Mouse (Mus musculus) CH12.LX (cell line): ENCODE results near the gene Gprin1. TPM values are rescaled to one million over a fixed set of nuclear protein-coding genes. Genes with fewer than 3 reads are reported as not detected.

Experiments
- DNase-seq: peaks from one replicate; pipeline ENCODE4 v3.0.0-alpha.2; 2013; ENCODE audit errors: extremely low read depth
- H3K27ac ChIP-seq: 2 replicates; pipeline ENCODE4 v1.5.1; 2012; ENCODE audit warnings: low read depth, mild to moderate bottlenecking, control low read depth, moderate library complexity; ENCODE audit not compliant: insufficient read depth
- H3K27me3 ChIP-seq: replicated peaks from 2 replicates; pipeline ENCODE3; 2012; ENCODE audit warnings: inconsistent platforms
- H3K36me3 ChIP-seq, 2 experiments: replicated peaks in 1 of 2; 2 replicates each; pipeline versions ENCODE3 to v1.6.1; 2012; ENCODE audit warnings: inconsistent platforms in 1 of 2, low read length in 1 of 2, mild to moderate bottlenecking in 1 of 2, mixed read lengths in 1 of 2, moderate library complexity in 1 of 2; ENCODE audit not compliant: control insufficient read depth in 1 of 2, insufficient read depth in 1 of 2
- H3K4me1 ChIP-seq, 2 experiments: 2 replicates each; pipeline ENCODE4 v1.6.1; 2012; ENCODE audit warnings: inconsistent platforms in 1 of 2, moderate library complexity in 1 of 2; ENCODE audit not compliant: insufficient read depth in 2 of 2, control insufficient read depth in 1 of 2
- H3K4me2 ChIP-seq: 2 replicates; pipeline ENCODE4 v1.6.1; 2012; ENCODE audit warnings: low read depth, mild to moderate bottlenecking, control low read depth; ENCODE audit not compliant: poor library complexity, insufficient read depth, severe bottlenecking
- H3K4me3 ChIP-seq, 3 experiments: fragments of 150-350 bp in 1 of 3; sonication (generic) in 1 of 3; replicated peaks in 1 of 3; 2 replicates each; pipeline versions ENCODE3 to v1.5.1; 2011 to 2012; ENCODE audit warnings: low read depth in 2 of 3, low read length in 2 of 3, mild to moderate bottlenecking in 2 of 3, moderate library complexity in 2 of 3, control low read depth in 1 of 3, improper control_type of control experiment in 1 of 3, inconsistent platforms in 1 of 3, mixed read lengths in 1 of 3; ENCODE audit not compliant: poor library complexity in 1 of 3
- H3K79me2 ChIP-seq: replicated peaks from 2 replicates; pipeline ENCODE4 v1.6.1; 2012; ENCODE audit warnings: mild to moderate bottlenecking, moderate library complexity; ENCODE audit not compliant: control insufficient read depth, poor library complexity, insufficient read depth, severe bottlenecking; ENCODE audit errors: extremely low read depth
- H3K9ac ChIP-seq: 2 replicates; pipeline ENCODE4 v1.6.1; 2012; ENCODE audit warnings: low read depth, mild to moderate bottlenecking, control low read depth, moderate library complexity; ENCODE audit not compliant: insufficient read depth
- H3K9me3 ChIP-seq: replicated peaks from 2 replicates; pipeline ENCODE3; 2012; ENCODE audit warnings: low read length, inconsistent platforms, mixed read lengths
- CHD1 ChIP-seq: IDR thresholded peaks from 2 replicates; pipeline ENCODE4 v1.6.1; 2012; ENCODE audit warnings: low read depth, low read length, improper control_type of control experiment, inconsistent platforms
- CHD2 ChIP-seq: IDR thresholded peaks from 2 replicates; pipeline ENCODE4 v1.6.1; 2011; ENCODE audit warnings: low read length, improper control_type of control experiment
- E2F4 ChIP-seq: IDR thresholded peaks from 2 replicates; pipeline ENCODE4 v1.6.1; 2011; ENCODE audit warnings: low read depth, low read length, improper control_type of control experiment; ENCODE audit not compliant: insufficient replicate concordance
- EP300 ChIP-seq: IDR thresholded peaks from 2 replicates; pipeline ENCODE4 v1.6.1; 2011; ENCODE audit warnings: low read length, improper control_type of control experiment
- ETS1 ChIP-seq: conservative IDR thresholded peaks from 2 replicates; pipeline ENCODE4 v1.6.1; 2012; ENCODE audit warnings: low read depth, mild to moderate bottlenecking, inconsistent platforms, low read length, improper control_type of control experiment, moderate library complexity
- GABPA ChIP-seq: IDR thresholded peaks from 2 replicates; pipeline ENCODE4 v1.6.1; 2012; ENCODE audit warnings: low read depth, low read length, improper control_type of control experiment, inconsistent platforms; ENCODE audit not compliant: insufficient replicate concordance
- MAFK ChIP-seq: IDR thresholded peaks from 2 replicates; pipeline ENCODE4 v1.6.1; 2011; ENCODE audit warnings: low read length, improper control_type of control experiment; ENCODE audit not compliant: insufficient replicate concordance
- MAX ChIP-seq: IDR thresholded peaks from 2 replicates; pipeline ENCODE4 v1.6.1; 2011; ENCODE audit warnings: low read length, improper control_type of control experiment
- MEF2A ChIP-seq: IDR thresholded peaks from 2 replicates; pipeline ENCODE4 v1.6.1; 2014; ENCODE audit warnings: low read depth, mild to moderate bottlenecking, inconsistent platforms, low read length, improper control_type of control experiment, borderline replicate concordance
- MXI1 ChIP-seq: IDR thresholded peaks from 2 replicates; pipeline ENCODE4 v1.6.1; 2011; ENCODE audit warnings: mild to moderate bottlenecking, low read depth, low read length, improper control_type of control experiment
- MYC ChIP-seq: IDR thresholded peaks from 2 replicates; pipeline ENCODE4 v1.6.1; 2011; ENCODE audit warnings: low read depth, mild to moderate bottlenecking, improper control_type of control experiment, low read length
- NELFE ChIP-seq: IDR thresholded peaks from 2 replicates; pipeline ENCODE4 v1.6.1; 2011; ENCODE audit warnings: low read depth, low read length, improper control_type of control experiment
- NRF1 ChIP-seq: IDR thresholded peaks from 2 replicates; pipeline ENCODE4 v1.6.1; 2014; ENCODE audit warnings: low read depth, mild to moderate bottlenecking, inconsistent platforms, low read length, improper control_type of control experiment, moderate library complexity
- PAX5 ChIP-seq: IDR thresholded peaks from 2 replicates; pipeline ENCODE4 v1.6.1; 2012; ENCODE audit warnings: low read length, inconsistent platforms, mixed read lengths
- POLR2A ChIP-seq: IDR thresholded peaks from 2 replicates; pipeline ENCODE4 v1.6.1; 2011; ENCODE audit warnings: low read depth, mild to moderate bottlenecking, improper control_type of control experiment, low read length
- RAD21 ChIP-seq: IDR thresholded peaks from 2 replicates; pipeline ENCODE4 v1.6.1; 2011; ENCODE audit warnings: low read depth, mild to moderate bottlenecking, low read length, improper control_type of control experiment, moderate library complexity
- RCOR1 ChIP-seq: conservative IDR thresholded peaks from 2 replicates; pipeline ENCODE4 v1.6.1; 2012; ENCODE audit warnings: low read depth, mild to moderate bottlenecking, inconsistent platforms, low read length, improper control_type of control experiment
- TCF12 ChIP-seq: IDR thresholded peaks from 2 replicates; pipeline ENCODE4 v1.6.1; 2014; ENCODE audit warnings: low read depth, mild to moderate bottlenecking, inconsistent platforms, low read length, improper control_type of control experiment
- UBTF ChIP-seq: IDR thresholded peaks from 2 replicates; pipeline ENCODE4 v1.6.1; 2012; ENCODE audit warnings: low read depth, mild to moderate bottlenecking, inconsistent platforms, low read length, improper control_type of control experiment, moderate library complexity
- USF1 ChIP-seq: IDR thresholded peaks from 2 replicates; pipeline ENCODE4 v1.6.1; 2014; ENCODE audit warnings: low read depth, mild to moderate bottlenecking, inconsistent platforms, low read length, improper control_type of control experiment
- USF2 ChIP-seq: conservative IDR thresholded peaks from 2 replicates; pipeline ENCODE4 v1.6.1; 2011; ENCODE audit warnings: low read depth, low read length, improper control_type of control experiment
- ZKSCAN1 ChIP-seq: IDR thresholded peaks from 2 replicates; pipeline ENCODE4 v1.6.1; 2012; ENCODE audit warnings: low read depth, inconsistent platforms, low read length, improper control_type of control experiment, borderline replicate concordance
- ZMIZ1 ChIP-seq: IDR thresholded peaks from 2 replicates; pipeline ENCODE4 v1.6.1; 2012; ENCODE audit warnings: low read depth, mild to moderate bottlenecking, inconsistent platforms, low read length, improper control_type of control experiment
- ZNF384 ChIP-seq: IDR thresholded peaks from 2 replicates; pipeline ENCODE4 v1.6.1; 2012; ENCODE audit warnings: low read depth, low read length, improper control_type of control experiment, inconsistent platforms
- dilution Hi-C: fragments of 300-500 bp; cut with MboI; formaldehyde crosslinking; loops from 2 replicates; pipeline ENCODE4 v1.14.3; 2020; ENCODE audit warnings: low sequenced_read_pairs; ENCODE audit not compliant: extremely low pct_unique_long_range_greater_than_20kb, extremely low pct_ligation_motif_present
- in situ Hi-C: fragments of 300-500 bp; cut with MboI; formaldehyde crosslinking; loops from 3 replicates; pipeline ENCODE4 v1.14.3; 2019; ENCODE audit warnings: low sequenced_read_pairs, low pct_ligation_motif_present, low pct_unique_long_range_greater_than_20kb, mixed read lengths
- polyA plus RNA-seq: library from polyadenylated mRNA; unstranded; fragments of >175 nt; gene quantifications from 2 replicates; pipeline ENCODE4 v1.2.1, GENCODE M21; 2012; ENCODE audit warnings: low read depth; ENCODE audit not compliant: insufficient read length
- total RNA-seq, 2 experiments: library from RNA; depleted of rRNA; stranded (reverse); fragments of 300-350 nt in 1 of 2; fragments of >200 nt in 1 of 2; gene quantifications; 2 replicates each; pipeline ENCODE4 v1.2.3; 2012 to 2014

Gprin1 gene
- total and polyA plus RNA-seq, 3 experiments: not detected

GRCm38 (mm10) chr13:54746896-54747295, 2.8 kb downstream of the Gprin1 start:
- Histone ChIP-seq H3K4me1 (no peaks in the 10 kb centered on the region), H3K9me3 (peaks cover 7% of the 10 kb centered on the region), H3K27ac (no peak overlapping the region), H3K79me2 (no peaks in the 10 kb centered on the region), H3K4me3 (no peak overlapping the region)
- TF ChIP-seq POLR2A: no peak
- TF ChIP-seq, all 38 proteins: peak for 0
- no peak overlapping the region for H3K4me2 ChIP-seq
- dilution Hi-C loops: no loop called here
- peaks cover 52% of the 10 kb centered on the region for H3K27me3 ChIP-seq
- H3K9ac ChIP-seq: no peak overlapping the region
- DNase-seq: no peak
- no peaks in the 10 kb centered on the region for H3K36me3 ChIP-seq
- in situ Hi-C loops: no loop called here

GRCm38 (mm10) chr13:54746110-54746509, 3.6 kb downstream of the Gprin1 start:
- Histone ChIP-seq H3K27me3 (peaks cover 55% of the 10 kb centered on the region), H3K9me3 (peaks cover 7% of the 10 kb centered on the region), H3K27ac (no peak overlapping the region), H3K9ac (no peak overlapping the region), H3K36me3 (no peaks in the 10 kb centered on the region), H3K4me2 (no peak overlapping the region), H3K4me1 (no peaks in the 10 kb centered on the region), H3K79me2 (no peaks in the 10 kb centered on the region), H3K4me3 (no peak overlapping the region)
- TF ChIP-seq USF1 (no peak), POLR2A (no peak), NELFE (no peak), E2F4 (no peak), USF2 (no peak), MYC (no peak), MEF2A (no peak), MAX (no peak), CHD1 (no peak), ZMIZ1 (no peak), UBTF (no peak), EP300 (no peak), ETS1 (no peak), GABPA (no peak), CHD2 (no peak)
- no peak for DNase-seq
- dilution Hi-C loops (no loop called here), in situ Hi-C loops (no loop called here)

- no peaks in the 10 kb centered on the region for H3K79me2 ChIP-seq
- peaks cover 5% of the 10 kb centered on the region for H3K9me3 ChIP-seq
- no peaks in the 10 kb centered on the region for H3K36me3 ChIP-seq
- no peak for TF ChIP-seq USF2
- TF ChIP-seq NRF1: no peak
- TF ChIP-seq RAD21: no peak
- no peak for TF ChIP-seq MYC
- TF ChIP-seq MAFK: no peak
- TF ChIP-seq GABPA: no peak
- no peak for TF ChIP-seq PAX5
- TF ChIP-seq RCOR1: no peak
- TF ChIP-seq TCF12: no peak
- no peak for TF ChIP-seq USF1
- TF ChIP-seq E2F4: no peak
- TF ChIP-seq ZNF384: no peak
- no peak for TF ChIP-seq ZMIZ1
- no peak for TF ChIP-seq MAX
- TF ChIP-seq ZKSCAN1: no peak
- no peak for TF ChIP-seq MXI1
- no peak for DNase-seq
- no peak overlapping the region for H3K27ac ChIP-seq
- H3K4me2 ChIP-seq: no peak overlapping the region
- H3K9ac ChIP-seq: no peak overlapping the region
- no peaks in the 10 kb centered on the region for H3K4me1 ChIP-seq
- in situ Hi-C loops (no loop called here), dilution Hi-C loops (no loop called here)
- H3K4me3 ChIP-seq: no peak overlapping the region
- H3K27me3 ChIP-seq: peaks cover 75% of the 10 kb centered on the region
These were observed 11.5 kb downstream of the Gprin1 start for GRCm38 (mm10) chr13:54738213-54738601.
